Mouse (Mus musculus): ENCODE measurements around the gene Nubp1. TPM values are rescaled to one million over a fixed set of nuclear protein-coding genes. Genes with fewer than 3 reads are reported as not detected.
A peak's percentile ranks its signal among the peaks of the same experiment; 100 is the strongest.

The Nubp1 gene
- 3.0 and 3.6 TPM in 2 replicates for polyA plus RNA-seq (2012)

- Histone ChIP-seq H3K4me3 (replicated peaks) (peak within 1 kb of the TSS; percentile 84), H3K4me1 (ENCODE audit: control insufficient read depth) (peaks cover 27% of the 10 kb centered on the region), H3K27me3 (ENCODE audit: control insufficient read depth) (peaks cover 18% of the 10 kb centered on the region), H3K36me3 (ENCODE audit: control insufficient read depth) (peaks cover 44% of the 10 kb centered on the region), H3K9me3 (ENCODE audit: control insufficient read depth, low read length) (no peaks in the 10 kb centered on the region)
- no peak for TF ChIP-seq GATA1 (IDR thresholded peaks at IDR 0.05; ENCODE audit: low read length)
- no peak for TF ChIP-seq TAL1 (IDR thresholded peaks at IDR 0.05; ENCODE audit: low read length)
Measured at GRCm38 (mm10) chr16:10411764-10412746, at the start of gene Nubp1. TSS of gene Nubp1 (plus strand) at chr16:10411948.

- H3K36me3 ChIP-seq (ENCODE audit: control insufficient read depth): no peaks in the 10 kb centered on the region
- peaks cover 14% of the 10 kb centered on the region for H3K4me1 ChIP-seq (ENCODE audit: control insufficient read depth)
- TF ChIP-seq GATA1 (IDR thresholded peaks at IDR 0.05; ENCODE audit: low read length): no peak
Measured at GRCm38 (mm10) chr16:10363061-10363460, 48.7 kb upstream of the Nubp1 start.

GRCm38 (mm10) chr16:10365796-10366195, 46.0 kb upstream of the Nubp1 start:
- H3K4me1 ChIP-seq (ENCODE audit: control insufficient read depth): no peaks in the 10 kb centered on the region
- H3K27me3 ChIP-seq (ENCODE audit: control insufficient read depth): peaks cover 2% of the 10 kb centered on the region
- no peaks in the 10 kb centered on the region for H3K9me3 ChIP-seq (ENCODE audit: control insufficient read depth, low read length)
- H3K4me3 ChIP-seq (replicated peaks): no peak overlapping the region
- TF ChIP-seq GATA1 (IDR thresholded peaks at IDR 0.05; ENCODE audit: low read length): no peak
- TF ChIP-seq TAL1 (IDR thresholded peaks at IDR 0.05; ENCODE audit: low read length): no peak
- no peaks in the 10 kb centered on the region for H3K36me3 ChIP-seq (ENCODE audit: control insufficient read depth)

More at GRCm38 (mm10) chr16:10363061-10363460, 48.7 kb upstream of the Nubp1 start:
- Histone ChIP-seq H3K4me3 (replicated peaks) (no peak overlapping the region), H3K27me3 (ENCODE audit: control insufficient read depth) (peaks cover 4% of the 10 kb centered on the region), H3K9me3 (ENCODE audit: control insufficient read depth, low read length) (no peaks in the 10 kb centered on the region)

GRCm38 (mm10) chr16:10366240-10367217, 45.2 kb upstream of the Nubp1 start:
- Histone ChIP-seq H3K27me3 (ENCODE audit: control insufficient read depth) (0 out of 2 replicates have a peak, but pooled peaks cover under 1% of the 10 kb centered on the region), H3K4me3 (replicated peaks) (no peak overlapping the region), H3K4me1 (ENCODE audit: control insufficient read depth) (no peaks in the 10 kb centered on the region), H3K9me3 (ENCODE audit: control insufficient read depth, low read length) (no peaks in the 10 kb centered on the region), H3K36me3 (ENCODE audit: control insufficient read depth) (no peaks in the 10 kb centered on the region)
- no peak for TF ChIP-seq GATA1 (IDR thresholded peaks at IDR 0.05; ENCODE audit: low read length)
- no peak for TF ChIP-seq TAL1 (IDR thresholded peaks at IDR 0.05; ENCODE audit: low read length)

GRCm38 (mm10) chr16:10369468-10369934, 42.2 kb upstream of the Nubp1 start:
- Histone ChIP-seq H3K4me3 (replicated peaks) (no peak overlapping the region), H3K27me3 (ENCODE audit: control insufficient read depth) (peaks cover 4% of the 10 kb centered on the region; the same call in 1 of the 2 replicates), H3K9me3 (ENCODE audit: control insufficient read depth, low read length) (no peaks in the 10 kb centered on the region), H3K4me1 (ENCODE audit: control insufficient read depth) (peaks cover 2% of the 10 kb centered on the region), H3K36me3 (ENCODE audit: control insufficient read depth) (no peaks in the 10 kb centered on the region)
- no peak for TF ChIP-seq TAL1 (IDR thresholded peaks at IDR 0.05; ENCODE audit: low read length)
- TF ChIP-seq GATA1 (IDR thresholded peaks at IDR 0.05; ENCODE audit: low read length): no peak

GRCm38 (mm10) chr16:10369996-10370395, 41.8 kb upstream of the Nubp1 start:
- Histone ChIP-seq H3K9me3 (ENCODE audit: control insufficient read depth, low read length) (no peaks in the 10 kb centered on the region), H3K4me3 (replicated peaks) (no peak overlapping the region), H3K36me3 (ENCODE audit: control insufficient read depth) (no peaks in the 10 kb centered on the region), H3K4me1 (ENCODE audit: control insufficient read depth) (peaks cover 2% of the 10 kb centered on the region), H3K27me3 (ENCODE audit: control insufficient read depth) (peaks cover 4% of the 10 kb centered on the region; the same call in 1 of the 2 replicates)
- TF ChIP-seq TAL1 (IDR thresholded peaks at IDR 0.05; ENCODE audit: low read length) (no peak), GATA1 (IDR thresholded peaks at IDR 0.05; ENCODE audit: low read length) (no peak)

GRCm38 (mm10) chr16:10372372-10372771, 39.4 kb upstream of the Nubp1 start:
- no peak for TF ChIP-seq GATA1 (IDR thresholded peaks at IDR 0.05; ENCODE audit: low read length)
- TF ChIP-seq TAL1 (IDR thresholded peaks at IDR 0.05; ENCODE audit: low read length): no peak
- no peaks in the 10 kb centered on the region for H3K36me3 ChIP-seq (ENCODE audit: control insufficient read depth)
- H3K4me1 ChIP-seq (ENCODE audit: control insufficient read depth): peaks cover 2% of the 10 kb centered on the region
- no peaks in the 10 kb centered on the region for H3K9me3 ChIP-seq (ENCODE audit: control insufficient read depth, low read length)
- H3K27me3 ChIP-seq (ENCODE audit: control insufficient read depth): peaks cover 4% of the 10 kb centered on the region; the same call in 1 of the 2 replicates
- no peak overlapping the region for H3K4me3 ChIP-seq (replicated peaks)

- H3K27me3 ChIP-seq (ENCODE audit: control insufficient read depth): peaks cover 15% of the 10 kb centered on the region
- peaks cover 2% of the 10 kb centered on the region for H3K4me1 ChIP-seq (ENCODE audit: control insufficient read depth)
- TF ChIP-seq GATA1 (IDR thresholded peaks at IDR 0.05; ENCODE audit: low read length) (no peak), TAL1 (IDR thresholded peaks at IDR 0.05; ENCODE audit: low read length) (no peak)
- no peaks in the 10 kb centered on the region for H3K9me3 ChIP-seq (ENCODE audit: control insufficient read depth, low read length)
- H3K4me3 ChIP-seq (replicated peaks): no peak overlapping the region
- no peaks in the 10 kb centered on the region for H3K36me3 ChIP-seq (ENCODE audit: control insufficient read depth)
Measured at GRCm38 (mm10) chr16:10374254-10375011, 37.3 kb upstream of the Nubp1 start.
